Mouse (Mus musculus) monocyte, adult 2 months (primary cell): ENCODE measurements at regions not wholly inside any gene's neighbourhood (a gene's known extent, or its start where the extent isn't known, plus 50 kb on each side); places are given as distances from the start of the nearest gene placed in this dataset.
"Not testable (repeated sequence)": the region's sequence is repeated elsewhere in the genome, so short reads cannot be mapped to it uniquely, and the experiment has no call there.

Source experiments
- DNase-seq, 2 experiments: peaks; one replicate each; pipeline ENCODE4 v3.0.0; 2022; ENCODE audit warnings: low spot score in 2 of 2, low read depth in 1 of 2

GRCm38 (mm10) chr15:96830578-96830977 lies 131.0 kb upstream of the Slc38a2 start:
- no peak for DNase-seq

- DNase-seq, result no peak
Measured at GRCm38 (mm10) chr15:96829941-96830340, 130.4 kb upstream of the Slc38a2 start.

DNA sequence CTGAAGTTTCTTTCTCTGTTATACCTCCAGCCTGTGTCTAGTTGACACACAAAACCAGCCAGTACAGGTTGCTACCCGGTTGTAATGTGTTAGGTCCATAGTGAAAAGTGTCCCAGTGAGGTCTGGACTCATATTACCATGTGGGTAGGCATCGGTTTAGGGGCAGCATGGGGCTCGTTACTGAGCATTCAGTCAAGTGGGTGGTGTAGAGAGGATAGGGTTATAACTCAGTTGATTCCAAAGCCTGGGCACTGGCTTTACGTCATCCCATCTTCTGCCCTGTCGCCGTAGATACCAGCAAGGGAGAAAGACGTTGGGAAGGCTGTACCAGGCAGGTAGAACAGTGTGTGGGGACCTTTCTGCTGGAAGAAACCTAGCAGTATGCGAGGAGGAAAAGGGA lies 129.2 kb upstream of the Slc38a2 start:
- no peak for DNase-seq

DNA sequence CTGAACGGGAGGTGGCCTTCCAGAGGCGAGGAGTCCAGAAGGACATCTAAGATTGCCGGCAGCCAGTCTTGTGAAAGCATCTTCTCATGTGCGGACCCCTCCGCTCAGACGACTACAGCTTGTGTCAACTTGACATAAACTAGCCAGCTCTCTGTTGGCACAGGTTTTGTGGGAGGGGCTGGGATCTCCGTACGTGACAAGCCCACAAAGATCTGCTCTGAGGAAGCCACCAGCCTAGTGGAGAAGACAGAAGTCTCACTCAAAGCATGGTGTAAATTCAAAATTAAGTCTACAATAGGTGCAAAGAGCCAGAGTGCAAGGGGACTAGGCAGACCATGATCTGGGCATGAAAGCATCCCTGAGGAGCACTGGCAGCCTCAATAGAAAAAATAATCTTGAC lies 128.4 kb upstream of the Slc38a2 start:
- DNase-seq, result no peak

- DNase-seq, result no peak
Measured at GRCm38 (mm10) chr15:96818435-96818834, 118.9 kb upstream of the Slc38a2 start.

DNA sequence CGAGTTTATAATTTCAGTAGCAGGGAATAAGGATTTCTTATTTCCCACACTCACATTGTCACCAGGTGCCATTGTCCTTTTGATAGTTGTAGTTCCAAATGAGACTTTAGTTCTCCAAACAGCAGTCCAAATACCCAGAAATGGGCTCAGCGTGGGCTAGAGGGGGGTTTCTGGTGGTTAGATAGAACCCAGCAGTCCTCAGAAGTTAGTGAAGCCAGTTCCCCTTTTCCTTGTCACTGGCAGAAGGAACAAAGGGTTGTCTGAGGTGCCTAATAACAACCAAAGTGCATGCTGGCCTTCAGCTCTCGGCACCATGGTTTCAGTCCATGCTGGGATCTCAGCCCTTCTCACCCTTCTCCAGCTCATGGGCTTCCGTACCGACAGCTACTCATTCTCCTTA lies 118.1 kb upstream of the Slc38a2 start:
- no peak for DNase-seq

DNA sequence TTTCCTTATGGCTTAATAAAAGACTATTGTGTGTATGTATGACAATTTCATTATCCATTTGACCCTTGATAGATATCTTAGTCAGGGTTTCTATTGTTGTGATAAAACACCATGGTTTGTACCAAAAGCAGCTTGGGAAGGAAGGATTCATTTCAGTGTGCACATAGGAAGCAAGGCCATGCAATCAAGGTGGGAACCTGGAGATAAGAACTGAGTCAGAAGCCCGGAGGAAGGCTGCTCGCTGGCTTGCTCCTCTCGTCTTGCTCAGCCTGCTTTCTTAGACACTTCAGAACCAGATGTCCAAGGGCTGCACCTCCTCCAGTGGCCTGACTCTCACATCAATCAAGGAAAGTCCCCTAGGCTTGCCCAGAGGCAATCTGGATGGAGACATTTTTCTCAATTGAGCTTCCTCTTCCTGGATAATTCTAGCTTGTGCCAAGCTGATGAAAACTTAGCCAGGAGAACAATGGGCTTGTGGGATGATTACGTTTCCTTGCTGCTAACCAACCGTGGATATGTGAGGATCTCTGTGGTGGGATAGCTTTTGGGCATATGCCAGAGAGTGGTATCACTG lies 117.6 kb upstream of the Slc38a2 start:
- DNase-seq, result no peak

DNA sequence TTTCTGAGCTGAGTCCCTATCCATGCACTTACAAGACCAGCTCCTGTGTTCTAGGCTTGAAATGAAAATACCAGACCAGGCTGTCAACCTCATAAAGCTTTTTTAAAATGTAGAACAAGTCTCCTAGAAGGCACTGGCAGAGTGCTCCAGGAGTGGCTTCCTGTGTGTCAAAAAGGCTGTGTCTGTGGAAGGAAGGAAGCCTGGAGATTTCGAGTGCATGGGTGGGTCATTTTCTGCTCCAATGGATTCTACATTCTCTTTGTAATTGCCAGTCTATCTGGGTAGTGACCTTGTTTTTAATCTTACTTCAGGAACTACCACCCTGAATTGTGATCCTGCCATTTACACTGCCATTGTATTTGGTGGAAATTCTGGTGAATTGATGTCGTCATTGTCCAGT lies 113.9 kb upstream of the Slc38a2 start:
- no peak for DNase-seq

- no peak for DNase-seq
Measured at GRCm38 (mm10) chr15:96802729-96803053, 103.2 kb upstream of the Slc38a2 start.

- DNase-seq, result no peak
Measured at GRCm38 (mm10) chr15:96802034-96802728, 102.7 kb upstream of the Slc38a2 start.

GRCm38 (mm10) chr15:96799228-96799627 lies 99.7 kb upstream of the Slc38a2 start:
- DNase-seq, result no peak

DNA sequence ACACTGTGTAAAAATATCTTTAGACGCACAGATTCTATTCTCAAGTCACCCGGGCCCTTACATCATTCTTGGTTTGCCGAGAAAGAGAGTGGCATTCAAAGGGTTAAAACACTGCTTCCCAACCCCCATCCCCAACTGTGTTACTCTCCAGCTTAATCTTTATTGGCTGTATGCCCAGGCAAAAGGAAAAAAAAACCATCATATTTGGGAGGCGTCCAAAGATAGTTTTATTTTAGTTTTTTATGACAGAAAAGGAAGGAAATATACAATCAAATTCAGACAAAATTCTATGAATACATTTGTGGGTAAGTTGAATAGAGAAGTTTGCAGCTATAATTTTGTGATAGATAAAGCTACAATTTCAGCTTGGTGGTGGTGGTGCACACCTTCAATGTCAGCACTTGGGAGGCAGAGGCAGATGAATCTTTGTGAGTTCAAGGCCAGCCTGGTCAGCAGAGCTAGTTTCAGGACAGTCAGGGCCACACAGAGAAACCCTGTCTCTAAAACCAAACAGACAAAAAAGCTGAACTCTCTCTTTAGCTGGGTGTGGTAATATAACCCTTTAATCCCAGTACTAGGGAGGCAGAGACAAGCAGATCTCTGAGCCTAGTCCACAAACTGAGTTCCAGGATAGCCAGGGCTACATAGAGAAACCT lies 98.2 kb upstream of the Slc38a2 start:
- DNase-seq, result no peak

GRCm38 (mm10) chr15:96794177-96794719 lies 94.7 kb upstream of the Slc38a2 start:
- DNase-seq, result no peak

DNA sequence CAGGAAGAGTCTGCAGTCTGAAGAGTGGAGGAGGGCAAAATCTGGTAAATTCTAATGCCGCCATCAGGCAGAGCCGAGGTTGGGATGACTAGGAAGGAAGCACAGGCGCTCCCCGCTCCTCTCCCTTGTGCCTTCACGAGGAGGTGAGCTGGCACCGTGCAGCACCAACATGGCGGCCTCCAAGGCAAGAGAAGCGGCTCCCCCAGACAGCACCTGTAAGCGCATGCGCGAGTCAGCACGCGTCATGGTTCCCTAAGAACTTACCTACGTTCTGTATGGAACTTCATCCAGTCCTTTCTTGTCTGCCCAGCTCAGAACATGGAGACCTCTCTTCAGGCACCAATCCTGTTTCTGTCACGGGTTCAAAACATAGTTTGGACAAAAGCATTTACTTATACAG lies 93.7 kb upstream of the Slc38a2 start:
- no peak for DNase-seq

DNA sequence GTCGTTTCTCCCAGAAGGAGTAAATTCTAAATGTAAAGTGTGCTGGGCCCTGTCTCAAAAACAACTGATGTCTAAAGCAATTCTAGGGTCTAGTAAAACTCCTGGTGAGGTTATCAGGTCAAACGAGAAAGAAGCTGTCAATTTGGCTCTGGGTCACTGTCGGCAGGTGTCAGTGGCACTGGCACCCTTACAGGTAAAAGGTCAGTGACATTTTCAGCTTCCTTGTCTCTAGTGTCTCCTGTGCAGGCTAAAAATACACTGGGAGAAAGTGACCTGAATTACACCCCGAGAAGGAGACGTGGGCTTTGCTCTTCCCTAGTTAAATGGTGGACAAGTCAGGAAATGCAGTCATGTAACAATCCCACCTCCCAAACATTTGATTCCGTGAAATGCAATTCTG lies 91.8 kb upstream of the Slc38a2 start:
- no peak for DNase-seq

- DNase-seq, result not testable (repeated sequence)
Measured at GRCm38 (mm10) chr15:96787921-96788320, 88.4 kb upstream of the Slc38a2 start.

- no peak for DNase-seq
Measured at GRCm38 (mm10) chr15:96784578-96784977, 85.0 kb upstream of the Slc38a2 start.

DNA sequence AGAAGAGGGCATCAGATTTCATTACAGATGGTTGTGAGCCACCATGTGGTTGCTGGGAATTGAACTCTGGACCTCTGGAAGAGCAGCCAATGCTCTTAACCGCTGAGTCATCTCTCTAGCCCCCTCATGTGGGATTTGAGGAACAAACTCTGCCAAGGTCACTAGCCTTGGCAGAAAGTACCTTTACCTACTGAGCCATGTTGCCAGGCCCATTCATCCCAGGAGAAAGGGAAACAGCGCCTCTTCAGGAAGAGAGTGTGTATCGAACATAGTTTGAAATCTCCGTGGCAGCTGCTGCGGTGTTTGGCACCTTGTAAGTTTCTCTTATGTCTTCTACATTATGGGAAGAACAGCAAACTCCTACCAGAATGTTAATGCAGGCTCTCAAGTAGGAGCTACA lies 82.0 kb upstream of the Slc38a2 start:
- no peak for DNase-seq

DNA sequence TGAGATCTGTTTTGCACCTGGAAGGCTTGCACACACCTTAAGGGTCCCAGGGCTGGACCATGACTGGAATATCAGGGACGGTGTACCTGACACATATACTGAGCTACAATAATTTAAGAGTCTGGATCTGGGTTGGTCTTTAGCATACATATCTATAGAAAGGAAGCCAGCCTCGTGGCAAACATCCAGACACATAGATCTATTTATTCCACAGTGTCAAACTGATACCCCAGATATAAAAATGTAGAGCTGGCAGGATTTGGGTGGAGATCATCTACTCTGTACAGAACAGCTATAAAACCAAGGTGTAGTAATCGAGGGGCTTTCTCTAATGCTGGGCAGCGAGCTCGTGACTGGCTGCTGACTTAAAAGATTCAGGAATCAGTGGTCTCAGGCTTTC lies 81.1 kb upstream of the Slc38a2 start:
- no peak for DNase-seq

GRCm38 (mm10) chr15:96779358-96779757 lies 79.8 kb upstream of the Slc38a2 start:
- no peak for DNase-seq

DNA sequence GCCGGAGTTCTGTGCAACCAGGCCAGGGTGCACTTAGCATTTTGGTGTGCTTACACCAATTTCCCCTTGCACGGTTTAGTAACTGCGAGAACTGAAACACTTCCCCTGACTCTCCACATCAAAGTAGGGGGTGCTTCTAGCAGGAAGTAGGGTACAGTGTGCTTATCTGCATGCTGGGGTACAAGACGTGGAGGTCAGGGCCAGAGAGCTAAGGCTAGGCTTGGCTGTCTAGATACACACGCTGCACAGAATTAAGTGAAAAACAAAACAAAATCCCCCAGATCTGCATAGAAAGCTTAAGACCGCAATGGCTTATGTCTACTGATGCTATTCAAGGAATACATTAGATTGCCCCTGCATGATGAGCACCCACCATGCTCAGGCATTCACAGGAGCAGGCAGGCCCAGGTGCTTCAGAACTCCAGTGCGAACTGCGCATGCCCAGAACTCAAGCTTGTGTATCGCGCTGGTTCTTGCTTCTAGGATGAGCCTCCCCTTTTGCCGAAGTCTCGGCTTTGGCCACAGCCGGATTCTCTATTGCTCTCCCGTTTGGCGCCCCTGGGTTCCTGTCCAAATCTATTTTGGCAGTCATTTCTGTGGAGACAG lies 78.9 kb upstream of the Slc38a2 start:
- no peak for DNase-seq

DNA sequence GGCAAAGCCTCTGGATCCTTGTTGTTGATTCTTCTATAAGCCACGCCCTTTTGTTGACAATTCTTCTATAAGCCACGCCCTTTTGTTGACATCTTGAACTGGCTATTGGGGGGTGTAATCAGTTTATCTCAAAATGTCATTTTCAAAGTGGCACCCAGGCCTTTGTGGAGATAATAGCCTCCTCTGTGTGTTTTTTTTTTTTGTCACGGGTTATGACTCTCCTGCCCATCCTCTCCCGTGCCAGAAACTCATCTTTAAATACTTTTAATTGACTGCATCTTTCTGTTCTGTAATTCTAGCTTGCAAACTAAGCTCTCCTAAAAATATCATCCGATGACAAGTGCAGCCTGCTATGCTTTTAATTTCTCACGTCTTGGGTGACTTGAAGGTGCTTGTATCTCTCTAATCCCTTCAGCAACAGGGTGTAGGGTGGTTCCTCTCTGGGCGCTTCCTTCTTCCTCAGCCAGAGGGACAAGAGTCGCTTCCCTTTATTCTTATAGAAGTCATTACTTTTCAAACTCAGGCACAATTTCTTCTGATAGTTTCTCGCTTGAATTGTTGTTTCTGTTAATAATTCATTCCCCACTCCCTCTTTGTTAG lies 77.0 kb upstream of the Slc38a2 start:
- no peak for DNase-seq
